16 mouse cellular contexts compared by ENCODE assay signal in the genomic region with DNA sequence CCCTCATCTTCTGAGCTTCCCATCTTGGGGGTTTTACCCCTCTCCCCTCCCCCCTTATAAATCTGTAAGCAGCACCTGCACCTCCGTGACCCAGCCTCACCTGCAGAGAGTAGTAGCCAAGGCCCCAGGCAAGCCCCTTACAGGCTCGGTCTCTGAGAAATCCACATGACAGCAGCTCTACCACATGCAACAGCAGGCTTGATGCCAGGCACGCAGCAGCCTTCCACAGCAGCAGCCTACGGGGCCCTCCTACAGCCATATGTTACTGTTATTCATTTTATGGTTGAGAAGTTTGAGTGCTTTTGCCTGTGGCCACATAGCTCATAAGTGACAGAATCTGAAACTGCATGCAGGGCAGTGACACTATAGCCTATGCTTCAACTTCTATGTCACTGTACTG. TPM values are rescaled to one million over a fixed set of nuclear protein-coding genes. Genes with fewer than 3 reads are reported as not detected.
DNase-seq lines count a peak whose midpoint lies in the region; ATAC-seq and TF ChIP-seq lines count a peak whose summit lies in the region.
"Had no signal": no experiment of that assay in that cellular context is flagged by ENCODE, and none has a peak within 500 bp of the region (broad histone marks: within the 10 kb centered on the region; RNA-seq: fewer than 3 reads in every experiment).

No protein-coding gene starts in this region.

- no peak overlapping the region for H3K4me2 ChIP-seq in forebrain, embryonic 14.5 days (ENCODE audit: low read length)
- H3K4me2 ChIP-seq in forebrain, embryonic 13.5 days = no peak overlapping the region
- no peak overlapping the region for H3K4me2 ChIP-seq in midbrain, embryonic 13.5 days (replicated peaks)
- H3K4me2 ChIP-seq: midbrain, embryonic 12.5 days had no signal

- no peak for TF ChIP-seq CTCF in left cerebral cortex, adult 2 months (IDR thresholded peaks at IDR 0.05)

- WGBS in forebrain, embryonic 14.5 days = 80% methylated on average over 4 of the region's 4 CpGs
- WGBS in forebrain, embryonic 13.5 days = 92% methylated on average over 4 of the region's 4 CpGs
- 89% methylated on average over 4 of the region's 4 CpGs for whole genome bisulfite sequencing in midbrain, embryonic 13.5 days

- intact Hi-C loops in left cerebral cortex, adult 2 months (cut with DNase I) = loop anchor here (1.0 kb wide), 1 partner anchor 17 kb away; no protein-coding TSS in a partner anchor

- H3K27me3 ChIP-seq in forebrain, embryonic 14.5 days (replicated peaks; ENCODE audit: control insufficient read depth, insufficient read depth, low read length) = no peaks in the 10 kb centered on the region
- no peaks in the 10 kb centered on the region for H3K27me3 ChIP-seq in forebrain, embryonic 13.5 days
- no peaks in the 10 kb centered on the region for H3K27me3 ChIP-seq in midbrain, embryonic 13.5 days
- H3K27me3 ChIP-seq: midbrain, embryonic 12.5 days had no signal

- H3K9me3 ChIP-seq in forebrain, embryonic 14.5 days (replicated peaks; ENCODE audit: control insufficient read depth, low read length) = no peaks in the 10 kb centered on the region
- H3K9me3 ChIP-seq in forebrain, embryonic 13.5 days (replicated peaks) = no peaks in the 10 kb centered on the region
- no peaks in the 10 kb centered on the region for H3K9me3 ChIP-seq in midbrain, embryonic 13.5 days
- H3K9me3 ChIP-seq: midbrain, embryonic 12.5 days had no signal

- no peak overlapping the region for H3K4me3 ChIP-seq in forebrain, embryonic 14.5 days (ENCODE audit: low read depth, low read length)
- no peak overlapping the region for H3K4me3 ChIP-seq in forebrain, embryonic 13.5 days
- no peak overlapping the region for H3K4me3 ChIP-seq in left cerebral cortex, adult 2 months
- no peak overlapping the region for H3K4me3 ChIP-seq in midbrain, embryonic 13.5 days (replicated peaks)
- H3K4me3 ChIP-seq: midbrain, embryonic 12.5 days had no signal

- H3K4me1 ChIP-seq in forebrain, embryonic 14.5 days (ENCODE audit: control insufficient read depth, insufficient read depth, low read length) = no peaks in the 10 kb centered on the region
- H3K4me1 ChIP-seq in forebrain, embryonic 13.5 days = no peaks in the 10 kb centered on the region
- no peaks in the 10 kb centered on the region for H3K4me1 ChIP-seq in midbrain, embryonic 13.5 days (replicated peaks)
- H3K4me1 ChIP-seq: midbrain, embryonic 12.5 days had no signal

- no peak overlapping the region for H3K9ac ChIP-seq in forebrain, embryonic 14.5 days (ENCODE audit: low read length)
- no peak overlapping the region for H3K9ac ChIP-seq in forebrain, embryonic 13.5 days
- H3K9ac ChIP-seq in midbrain, embryonic 13.5 days (replicated peaks) = no peak overlapping the region
- H3K9ac ChIP-seq: liver, embryonic 14.5 days; midbrain, embryonic 12.5 days had no signal

- H3K27ac ChIP-seq in forebrain, embryonic 14.5 days (ENCODE audit: low read depth, low read length) = no peak overlapping the region
- H3K27ac ChIP-seq in forebrain, embryonic 13.5 days = no peak overlapping the region
- H3K27ac ChIP-seq in left cerebral cortex, adult 2 months = peak overlapping the region; percentile 66
- no peak overlapping the region for H3K27ac ChIP-seq in midbrain, embryonic 13.5 days
- H3K27ac ChIP-seq: liver, embryonic 14.5 days; midbrain, embryonic 12.5 days had no signal

- peaks cover 99% of the 10 kb centered on the region for H3K36me3 ChIP-seq in forebrain, embryonic 14.5 days (ENCODE audit: control insufficient read depth, insufficient read depth, low read length)
- peaks cover 99% of the 10 kb centered on the region for H3K36me3 ChIP-seq in forebrain, embryonic 13.5 days (ENCODE audit: poor library complexity, severe bottlenecking)
- H3K36me3 ChIP-seq in midbrain, embryonic 13.5 days = peaks cover 100% of the 10 kb centered on the region

- DNase-seq in forebrain, embryonic 14.5 days (ENCODE audit: low spot score) = peak; percentile 26
- peak; percentile 76 to 91 for DNase-seq in layer of hippocampus, adult 18-20 months (ENCODE audit: low spot score in 2 of 2)
- peak; percentile 62 to 72 for DNase-seq in left cerebral cortex, adult 2 months (ENCODE audit: extremely low spot score in 1 of 2, low spot score in 2 of 2)
- peak; percentile 79 for DNase-seq in right cerebral cortex, postnatal 25 days
- DNase-seq in kidney, adult 9 months = no peak
- no peak for DNase-seq in adrenal gland, postnatal 36 days
- DNase-seq: adrenal gland, adult 2 months; heart, adult 11 months; heart, postnatal 10 days; thymus, adult 18-20 months had no signal

- ATAC-seq in forebrain, embryonic 14.5 days = no peak
- ATAC-seq in forebrain, embryonic 13.5 days = no peak
- no peak for ATAC-seq in midbrain, embryonic 13.5 days
- ATAC-seq: forebrain, embryonic 16.5 days had no signal

RNA-seq across cellular contexts. Expression of a gene that starts 22.5 kb away (rescaled TPM):
- 0.25 and 0.53 TPM in 2 replicates for polyA plus RNA-seq in forebrain, embryonic 14.5 days (2014; fragmentation: Nextera tagmentation; extraction: Ambion mirVana)
- polyA plus RNA-seq in forebrain, embryonic 13.5 days (2015; fragmentation: Nextera tagmentation; extraction: Ambion mirVana) = 0.43 TPM in 1 of 2 replicates, not detected in the other
- 100 to 1,000 TPM in 1 of 2 experiments, 10 to 100 TPM in 1; 88.1 to 109 TPM for total RNA-seq in layer of hippocampus, adult 18-20 months (2021)
- 10 to 100 TPM; 71.6 to 84.3 TPM for total RNA-seq in left cerebral cortex, adult 2 months (2021)
- total RNA-seq in adrenal gland, postnatal 36 days (2021) = under 1 TPM in 1 of 2 experiments, not detected in 1; 0.56 TPM
- 0.55 and 0.66 TPM in 2 replicates for polyA plus RNA-seq in midbrain, embryonic 13.5 days (2015; fragmentation: Nextera tagmentation; extraction: Ambion mirVana)
- total RNA-seq: common myeloid progenitor, adult 5-6 weeks had no signal

RNA-seq across cellular contexts. Expression of a gene that starts 29.7 kb away (rescaled TPM):
- 14.4 and 20.4 TPM in 2 replicates for polyA plus RNA-seq in forebrain, embryonic 14.5 days (2014; fragmentation: Nextera tagmentation; extraction: Ambion mirVana)
- 13.2 and 15.2 TPM in 2 replicates for polyA plus RNA-seq in forebrain, embryonic 13.5 days (2015; fragmentation: Nextera tagmentation; extraction: Ambion mirVana)
- total RNA-seq in layer of hippocampus, adult 18-20 months (2021) = 100 to 1,000 TPM in 1 of 2 experiments, 10 to 100 TPM in 1; 96.6 to 106 TPM
- 10 to 100 TPM; 92.1 to 95.3 TPM for total RNA-seq in left cerebral cortex, adult 2 months (2021)
- 10 to 100 TPM; 41.4 to 50.8 TPM for total RNA-seq in adrenal gland, postnatal 36 days (2021)
- 13.0 and 20.9 TPM in 2 replicates for polyA plus RNA-seq in midbrain, embryonic 13.5 days (2015; fragmentation: Nextera tagmentation; extraction: Ambion mirVana)
- total RNA-seq: common myeloid progenitor, adult 5-6 weeks had no signal

RNA-seq across cellular contexts. Expression of a gene that starts 48.8 kb away (rescaled TPM):
- 58.4 and 75.5 TPM in 2 replicates for polyA plus RNA-seq in forebrain, embryonic 14.5 days (2014; fragmentation: Nextera tagmentation; extraction: Ambion mirVana)
- 61.7 and 73.0 TPM in 2 replicates for polyA plus RNA-seq in forebrain, embryonic 13.5 days (2015; fragmentation: Nextera tagmentation; extraction: Ambion mirVana)
- total RNA-seq in layer of hippocampus, adult 18-20 months (2021) = 100 to 1,000 TPM; 155 TPM
- total RNA-seq in left cerebral cortex, adult 2 months (2021) = 100 to 1,000 TPM; 156 to 177 TPM
- total RNA-seq in adrenal gland, postnatal 36 days (2021) = 10 to 100 TPM; 59.6 to 59.7 TPM
- 87.2 and 93.9 TPM in 2 replicates for polyA plus RNA-seq in midbrain, embryonic 13.5 days (2015; fragmentation: Nextera tagmentation; extraction: Ambion mirVana)

Comparison
In these comparisons a context has a peak if more than half of its experiments do, and no peak if none do; other contexts are left out.
1. DNase-seq: peak in forebrain, embryonic 14.5 days (single experiment), layer of hippocampus, adult 18-20 months (2 of 2), left cerebral cortex, adult 2 months (2 of 2) and right cerebral cortex, postnatal 25 days (single experiment); none in kidney, adult 9 months (single experiment) and adrenal gland, postnatal 36 days (0 of 2).
2. RNA of a gene that starts 22.5 kb away (total RNA-seq): 88.1 to 109 TPM in layer of hippocampus, adult 18-20 months and 71.6 to 84.3 TPM in left cerebral cortex, adult 2 months; 0.56 TPM in adrenal gland, postnatal 36 days; every median in the first group is over 10 times any median in the second.